Mouse (Mus musculus) limb, embryonic 12.5 days (tissue): ENCODE results near the gene Ypel2. TPM values are rescaled to one million over a fixed set of nuclear protein-coding genes. Genes with fewer than 3 reads are reported as not detected.

Experiments used
- ATAC-seq: fragments of 200-750 bp; cut with Nextera tagmentation; 2 replicates; pipeline ENCODE4 v1.8.0; 2017; ENCODE audit warnings: low read depth, moderate TSS enrichment; ENCODE audit not compliant: insufficient number of reproducible peaks, insufficient read depth, low FRiP score, low TSS enrichment
- H3K27ac ChIP-seq: fragments of 300-500 bp; sonication (generic); 2 replicates; pipeline ENCODE4 v1.5.1; 2016; ENCODE audit warnings: mild to moderate bottlenecking, moderate library complexity
- H3K27me3 ChIP-seq: fragments of 300-500 bp; sonication (generic); 2 replicates; pipeline ENCODE4 v1.6.1; 2016; ENCODE audit warnings: mild to moderate bottlenecking, moderate library complexity
- H3K36me3 ChIP-seq: fragments of 300-500 bp; sonication (generic); 2 replicates; pipeline ENCODE4 v1.6.1; 2016; ENCODE audit warnings: mild to moderate bottlenecking, moderate library complexity
- H3K4me1 ChIP-seq: fragments of 300-500 bp; sonication (generic); replicated peaks from 2 replicates; pipeline ENCODE4 v1.6.1; 2016
- H3K4me2 ChIP-seq: fragments of 300-500 bp; sonication (generic); 2 replicates; pipeline ENCODE4 v1.6.1; 2016; ENCODE audit warnings: mild to moderate bottlenecking, moderate library complexity
- H3K4me3 ChIP-seq: fragments of 300-500 bp; sonication (generic); replicated peaks from 2 replicates; pipeline ENCODE4 v1.5.1; 2016; ENCODE audit warnings: mild to moderate bottlenecking
- H3K9ac ChIP-seq: fragments of 300-500 bp; sonication (generic); replicated peaks from 2 replicates; pipeline ENCODE4 v1.6.1; 2016; ENCODE audit warnings: mild to moderate bottlenecking, moderate library complexity
- H3K9me3 ChIP-seq: fragments of 300-500 bp; sonication (generic); 2 replicates; pipeline ENCODE4 v1.6.1; 2016; ENCODE audit warnings: mild to moderate bottlenecking, moderate library complexity
- WGBS: fragments of 180-500 bp; shearing (Covaris S2); methylation state at CpG from one replicate; pipeline ENCODE4 v1.1.7; 2016; 5-methylcytosine and 5-hydroxymethylcytosine counted together
- polyA plus RNA-seq: library from polyadenylated mRNA; unstranded; fragments of >200 nt; fragmentation: Nextera tagmentation; extraction: Ambion mirVana; gene quantifications from 2 replicates; pipeline ENCODE4 v1.2.1, GENCODE M21; 2016

The Ypel2 gene
- polyA plus RNA-seq, 1 experiment from 2014 or later: 10.5 TPM

DNA sequence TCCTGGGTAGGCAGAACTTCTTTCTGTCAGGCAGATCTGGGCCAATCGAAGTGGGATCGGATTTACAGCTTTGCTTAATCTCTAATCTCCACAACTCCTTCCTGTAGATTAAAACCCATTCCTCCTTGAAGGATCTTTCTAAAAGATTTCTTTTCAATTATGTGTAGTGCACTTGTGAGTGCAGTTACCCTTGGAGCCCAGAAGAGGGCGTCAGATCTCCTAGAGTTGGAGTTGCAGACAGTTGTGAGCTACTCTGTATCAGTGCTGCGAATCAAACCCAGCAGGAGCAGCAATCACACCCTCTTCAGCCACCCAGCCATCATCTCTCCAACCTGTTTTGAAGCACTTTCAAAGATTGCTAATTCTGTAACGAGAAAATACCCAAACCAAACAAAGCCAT, 26.9 kb upstream of the Ypel2 start:
- Histone ChIP-seq H3K4me2 (no peak overlapping the region), H3K4me1 (0 out of 2 replicates have a peak, but pooled peaks cover 12% of the 10 kb centered on the region), H3K4me3 (no peak overlapping the region), H3K27me3 (no peaks in the 10 kb centered on the region), H3K27ac (no peak overlapping the region), H3K9me3 (no peaks in the 10 kb centered on the region; the same call in 1 of the 2 replicates), H3K9ac (no peak overlapping the region), H3K36me3 (no peaks in the 10 kb centered on the region)
- WGBS: 84% methylated on average over 5 of the region's 5 CpGs
- no peak for ATAC-seq

DNA sequence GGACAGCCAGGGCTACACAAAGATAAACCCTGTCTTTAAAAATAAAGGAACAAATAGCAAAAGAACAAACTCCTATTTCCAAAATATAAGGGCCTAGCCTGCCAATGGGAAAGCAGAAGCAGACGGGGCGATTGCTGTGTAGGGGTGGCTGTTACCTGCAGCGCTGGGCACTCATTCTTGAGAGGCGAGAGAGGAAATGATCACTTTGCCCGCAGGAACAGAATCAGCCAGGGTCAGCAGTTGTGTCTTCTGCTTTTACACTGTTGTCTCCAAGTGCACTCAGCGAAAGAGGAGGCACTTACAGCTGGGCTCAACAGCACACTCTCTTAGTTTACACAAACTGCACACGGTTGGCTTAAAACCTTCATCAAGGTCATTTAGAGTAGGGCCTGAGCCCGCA, 25.9 kb upstream of the Ypel2 start:
- 90% methylated on average over 8 of the region's 8 CpGs for WGBS
- Histone ChIP-seq H3K27ac (no peak overlapping the region), H3K4me1 (peaks cover 15% of the 10 kb centered on the region; the same call in 1 of the 2 replicates), H3K9ac (no peak overlapping the region), H3K9me3 (no peaks in the 10 kb centered on the region; the same call in 1 of the 2 replicates), H3K4me3 (no peak overlapping the region), H3K4me2 (no peak overlapping the region), H3K36me3 (no peaks in the 10 kb centered on the region), H3K27me3 (no peaks in the 10 kb centered on the region)
- no peak for ATAC-seq

DNA sequence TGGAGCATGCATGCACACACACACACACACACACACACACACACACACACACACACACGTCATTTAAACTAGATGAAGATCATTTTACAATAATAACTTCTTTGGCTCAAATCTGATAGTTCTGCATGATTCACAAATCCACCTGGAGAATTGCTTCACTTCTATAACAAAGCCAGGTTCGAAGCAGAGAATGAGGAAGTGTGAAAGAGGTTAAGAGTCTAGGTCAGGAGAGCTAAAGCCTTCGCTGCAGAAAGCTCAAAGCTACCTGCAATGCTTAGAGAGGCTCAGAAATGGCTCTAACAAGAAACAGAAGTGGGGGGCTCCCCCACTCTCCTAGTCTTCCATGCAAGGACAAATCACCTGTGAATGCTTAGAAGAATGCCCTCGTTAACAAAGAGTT, 24.6 kb upstream of the Ypel2 start:
- ATAC-seq: no peak
- H3K9me3 ChIP-seq: no peaks in the 10 kb centered on the region; the same call in 1 of the 2 replicates
- peaks cover 25% of the 10 kb centered on the region for H3K4me1 ChIP-seq
- no peak overlapping the region for H3K9ac ChIP-seq
- H3K4me2 ChIP-seq: no peak overlapping the region
- H3K4me3 ChIP-seq: no peak overlapping the region
- peak overlapping the region; percentile 9; the same call in 1 of the 2 replicates for H3K27ac ChIP-seq
- no peaks in the 10 kb centered on the region for H3K36me3 ChIP-seq
- WGBS: 34% methylated on average over 4 of the region's 4 CpGs
- H3K27me3 ChIP-seq: no peaks in the 10 kb centered on the region

DNA sequence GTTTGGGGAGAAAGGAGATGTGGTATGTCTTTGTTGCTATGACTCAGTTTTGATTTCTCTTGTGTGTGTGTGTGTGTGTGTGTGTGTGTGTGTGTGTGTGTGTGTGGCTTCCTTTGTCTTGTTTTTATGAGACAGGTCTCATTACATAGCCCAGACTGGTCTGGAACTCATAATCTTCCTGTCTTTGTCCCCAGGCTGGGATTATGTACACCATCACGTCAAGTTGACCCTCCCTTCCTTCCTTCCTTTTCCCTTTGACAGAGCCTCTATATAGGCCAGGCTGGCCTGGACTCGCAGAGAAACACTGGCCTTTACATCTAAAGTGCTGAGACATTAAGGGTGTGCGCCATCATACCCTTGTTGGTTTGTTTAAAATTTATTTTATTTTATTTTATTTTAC, 22.2 kb upstream of the Ypel2 start:
- Histone ChIP-seq H3K4me2 (no peak overlapping the region), H3K9me3 (no peaks in the 10 kb centered on the region; the same call in 1 of the 2 replicates), H3K4me3 (no peak overlapping the region), H3K9ac (no peak overlapping the region), H3K27me3 (no peaks in the 10 kb centered on the region), H3K27ac (no peak overlapping the region), H3K36me3 (no peaks in the 10 kb centered on the region), H3K4me1 (peaks cover 25% of the 10 kb centered on the region)
- WGBS: 65% methylated on average over 3 of the region's 3 CpGs
- no peak for ATAC-seq

DNA sequence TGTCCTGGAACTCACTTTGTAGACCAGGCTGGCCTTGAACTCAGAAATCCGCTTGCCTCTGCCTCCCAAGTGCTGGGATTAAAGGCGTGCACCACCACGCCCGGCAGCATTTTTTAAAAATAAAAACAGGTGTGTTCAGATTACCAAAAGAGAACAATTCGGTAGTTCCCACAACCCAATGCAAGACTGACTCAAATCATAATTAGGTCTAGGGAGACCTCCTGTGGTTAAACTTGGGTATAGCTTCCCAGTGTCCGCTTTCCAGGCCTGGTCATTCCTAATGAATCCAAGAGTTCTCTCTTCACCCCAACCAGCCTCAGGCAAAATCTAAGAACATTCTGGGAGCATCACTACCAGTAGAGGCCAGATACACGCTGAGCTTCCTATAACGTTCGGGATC, 17.0 kb upstream of the Ypel2 start:
- no peak overlapping the region for H3K4me2 ChIP-seq
- H3K4me1 ChIP-seq: peaks cover 16% of the 10 kb centered on the region
- WGBS: 19% methylated on average over 9 of the region's 9 CpGs
- no peak overlapping the region for H3K27ac ChIP-seq
- no peak overlapping the region for H3K9ac ChIP-seq
- H3K9me3 ChIP-seq: no peaks in the 10 kb centered on the region
- no peaks in the 10 kb centered on the region for H3K27me3 ChIP-seq
- no peak overlapping the region for H3K4me3 ChIP-seq
- no peaks in the 10 kb centered on the region for H3K36me3 ChIP-seq
- ATAC-seq: no peak

DNA sequence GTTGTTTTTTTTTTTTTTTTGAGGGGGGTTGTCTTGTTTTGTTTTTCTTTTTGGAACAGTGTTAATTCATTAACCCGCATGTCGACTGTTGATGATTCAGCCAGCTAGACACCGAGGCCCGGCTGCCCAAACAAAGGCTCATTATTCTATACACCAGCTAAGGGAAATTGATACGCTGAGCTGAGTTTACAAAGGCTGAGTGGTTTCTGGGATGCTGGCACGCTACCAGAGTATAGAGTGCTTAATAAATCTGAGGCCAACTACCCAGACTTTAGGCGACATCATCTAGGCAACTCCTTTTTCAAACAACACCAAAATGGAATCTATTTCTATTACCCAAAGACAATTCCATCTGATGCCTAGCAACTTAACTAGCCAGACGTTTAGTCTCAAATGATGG, 13.9 kb upstream of the Ypel2 start:
- Histone ChIP-seq H3K27me3 (no peaks in the 10 kb centered on the region), H3K9ac (no peak overlapping the region), H3K9me3 (no peaks in the 10 kb centered on the region), H3K4me3 (no peak overlapping the region), H3K4me2 (no peak overlapping the region), H3K4me1 (peaks cover 3% of the 10 kb centered on the region; the same call in 1 of the 2 replicates), H3K36me3 (no peaks in the 10 kb centered on the region), H3K27ac (peak overlapping the region; percentile 77)
- WGBS: 56% methylated on average over 8 of the region's 8 CpGs
- no peak for ATAC-seq

DNA sequence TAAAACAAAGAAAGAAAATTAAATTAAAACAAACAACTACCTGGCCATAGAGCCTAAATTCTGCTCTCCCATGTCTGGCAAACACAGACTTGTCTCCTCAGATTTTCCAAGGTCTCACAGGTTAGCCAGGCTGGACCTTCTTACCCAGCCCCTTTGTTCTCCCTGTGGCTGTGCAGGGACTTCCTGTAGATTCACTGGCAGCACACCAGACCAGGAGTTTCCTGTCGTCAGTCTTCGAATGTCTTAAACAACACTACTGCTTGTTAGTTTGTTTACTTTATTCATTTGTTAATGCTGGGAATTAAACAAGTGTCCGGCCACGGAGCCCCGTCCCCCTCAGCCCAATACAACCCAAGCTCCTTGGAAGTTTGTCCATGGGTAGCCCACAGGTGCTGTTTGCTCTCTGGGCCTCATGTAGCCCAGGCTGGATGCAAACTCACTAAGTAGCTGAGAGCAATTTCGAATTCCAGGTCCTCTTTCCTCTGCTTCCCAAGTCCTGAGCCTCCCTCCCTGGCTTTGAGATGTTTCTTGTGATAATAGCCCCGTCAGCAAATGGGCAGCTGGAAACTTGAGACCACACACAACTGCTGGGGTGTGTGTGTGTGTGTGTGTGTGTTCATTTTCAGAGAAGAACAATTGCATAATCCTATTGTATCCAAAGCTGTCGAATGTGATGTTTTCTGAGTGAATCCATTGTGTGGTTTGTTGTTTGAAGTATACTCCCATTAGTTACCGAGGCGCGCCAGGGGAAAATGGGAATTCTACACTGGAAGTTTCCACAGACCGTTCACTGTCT, 11.7 kb upstream of the Ypel2 start:
- no peak overlapping the region for H3K9ac ChIP-seq
- 62% methylated on average over 12 of the region's 12 CpGs for WGBS

DNA sequence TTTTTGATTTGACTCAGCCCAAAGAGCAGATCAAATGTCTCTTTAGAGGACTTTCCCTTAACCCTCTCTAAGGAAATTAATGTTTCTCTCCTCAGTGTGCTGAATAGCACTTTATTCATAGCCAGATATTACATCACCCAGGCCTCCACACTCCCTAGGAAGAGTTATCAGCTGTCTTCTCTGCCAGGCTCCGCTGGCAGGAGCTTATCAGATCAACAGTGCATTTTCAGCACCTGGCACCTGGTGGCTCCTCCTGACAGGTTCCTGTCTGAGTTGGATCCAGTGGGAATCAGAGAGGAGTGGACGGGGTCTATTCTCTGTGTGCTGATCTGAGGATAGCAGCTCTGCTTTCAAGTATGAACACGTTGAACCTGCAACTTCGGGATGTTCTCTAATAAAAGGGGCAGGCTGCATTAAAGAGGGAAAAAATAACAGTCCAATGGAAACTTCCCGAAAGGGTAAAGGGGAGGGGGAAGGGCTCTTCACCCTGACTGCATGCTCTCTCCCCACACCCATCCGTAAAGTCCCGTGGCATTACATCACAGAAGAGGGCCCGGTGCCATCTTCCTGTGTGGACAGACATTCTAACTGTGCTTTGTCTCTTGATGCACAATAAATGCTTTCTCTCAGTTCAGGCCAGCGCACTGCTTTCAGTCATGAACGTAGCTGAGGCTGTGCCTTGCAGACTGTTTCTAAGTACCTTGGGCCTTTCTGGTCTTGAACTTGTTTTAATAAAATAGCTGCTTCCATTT, 8.7 kb upstream of the Ypel2 start:
- ATAC-seq: no peak
- H3K27me3 ChIP-seq: no peaks in the 10 kb centered on the region
- H3K9ac ChIP-seq: no peak overlapping the region
- no peaks in the 10 kb centered on the region for H3K36me3 ChIP-seq
- peaks cover 3% of the 10 kb centered on the region; the same call in 1 of the 2 replicates for H3K4me1 ChIP-seq
- H3K4me3 ChIP-seq: no peak overlapping the region
- H3K4me2 ChIP-seq: no peak overlapping the region
- WGBS: 81% methylated on average over 10 of the region's 10 CpGs
- no peaks in the 10 kb centered on the region for H3K9me3 ChIP-seq
- H3K27ac ChIP-seq: no peak overlapping the region

More for the DNA sequence above, 11.7 kb upstream of the Ypel2 start:
- no peak overlapping the region for H3K4me2 ChIP-seq
- H3K27ac ChIP-seq: peak overlapping the region; percentile 45; the same call in 1 of the 2 replicates
- H3K27me3 ChIP-seq: no peaks in the 10 kb centered on the region
- no peaks in the 10 kb centered on the region for H3K36me3 ChIP-seq
- no peak for ATAC-seq
- H3K4me1 ChIP-seq: peaks cover 3% of the 10 kb centered on the region; the same call in 1 of the 2 replicates
- no peak overlapping the region for H3K4me3 ChIP-seq
- no peaks in the 10 kb centered on the region for H3K9me3 ChIP-seq

DNA sequence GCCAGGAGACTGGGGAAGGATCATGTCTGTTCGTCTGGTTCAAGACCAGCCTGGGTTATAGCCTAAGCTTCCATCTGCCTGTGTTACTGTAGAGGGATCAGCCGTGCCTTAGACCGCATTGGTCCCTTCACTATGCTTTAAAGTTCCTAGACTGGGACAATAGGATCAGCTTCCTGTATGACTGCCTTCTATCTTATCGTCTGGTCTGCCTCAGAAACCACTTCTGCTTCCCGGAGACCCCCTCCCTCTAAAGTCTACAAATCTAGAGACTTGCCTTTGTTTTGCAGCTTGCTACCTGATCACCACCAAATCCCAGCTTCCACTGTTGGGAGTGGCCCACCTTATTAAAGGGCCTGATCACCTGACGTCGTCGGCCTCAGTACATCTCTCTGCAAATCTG, 7.7 kb upstream of the Ypel2 start:
- no peaks in the 10 kb centered on the region for H3K36me3 ChIP-seq
- H3K27ac ChIP-seq: no peak overlapping the region
- H3K4me2 ChIP-seq: no peak overlapping the region
- no peaks in the 10 kb centered on the region; the same call in 1 of the 2 replicates for H3K4me1 ChIP-seq
- no peak overlapping the region for H3K4me3 ChIP-seq
- no peak for ATAC-seq
- H3K9ac ChIP-seq: no peak overlapping the region
- no peaks in the 10 kb centered on the region for H3K27me3 ChIP-seq
- WGBS: 87% methylated on average over 8 of the region's 8 CpGs
- no peaks in the 10 kb centered on the region for H3K9me3 ChIP-seq

DNA sequence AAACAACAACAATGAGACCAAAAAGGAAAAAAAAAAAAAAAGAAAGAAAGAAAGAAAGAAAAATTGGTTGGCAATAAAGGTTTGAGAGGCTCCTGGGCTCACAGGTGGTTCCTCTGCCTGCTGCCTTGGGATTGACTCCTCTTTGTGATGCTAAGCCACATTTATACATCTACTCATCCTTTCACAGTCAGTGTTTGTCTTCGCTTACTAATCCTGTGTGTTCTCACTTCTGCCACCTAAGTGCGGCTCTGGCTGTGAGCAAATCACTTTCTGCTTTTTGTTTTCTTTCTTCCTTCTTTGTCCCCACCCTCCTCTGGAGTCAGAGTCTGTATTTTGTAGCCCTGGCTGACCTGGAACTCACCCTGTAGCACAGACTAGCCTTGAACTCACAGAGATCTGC, 2.8 kb upstream of the Ypel2 start:
- Histone ChIP-seq H3K9me3 (no peaks in the 10 kb centered on the region), H3K36me3 (no peaks in the 10 kb centered on the region), H3K4me3 (no peak overlapping the region), H3K27ac (no peak overlapping the region), H3K4me1 (peaks cover 21% of the 10 kb centered on the region), H3K4me2 (no peak overlapping the region), H3K9ac (no peak overlapping the region), H3K27me3 (no peaks in the 10 kb centered on the region)
- 60% methylated on average over 2 of the region's 2 CpGs for WGBS
- no peak for ATAC-seq

DNA sequence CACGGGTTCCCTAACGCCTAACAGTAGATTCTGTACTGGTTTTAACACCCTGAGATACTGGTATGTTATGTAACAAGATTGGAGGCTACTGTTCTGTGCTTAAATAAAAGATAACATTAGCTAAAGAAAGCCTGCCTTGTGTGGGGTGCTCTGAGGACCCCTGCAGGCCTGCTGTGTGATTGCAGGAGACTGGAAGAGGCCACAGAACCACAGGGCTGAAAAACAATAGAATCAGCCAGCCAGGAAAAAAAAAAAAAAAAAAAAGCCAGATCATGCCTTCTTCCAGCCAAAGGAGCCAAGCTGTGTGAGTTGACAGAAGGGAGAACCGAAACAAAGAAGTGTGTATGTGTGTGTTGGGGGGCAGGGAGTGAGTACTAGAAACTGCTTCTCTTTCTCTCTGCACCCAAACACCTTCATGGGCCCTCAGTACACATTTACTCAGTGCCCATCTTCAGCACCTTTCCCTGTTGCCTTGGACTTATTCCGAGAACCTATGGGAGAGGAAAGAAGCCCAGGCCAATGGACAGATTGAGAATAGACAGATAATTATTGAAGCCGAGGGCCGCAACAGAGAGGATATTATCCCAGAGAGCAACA, 2.2 kb upstream of the Ypel2 start:
- Histone ChIP-seq H3K9me3 (no peaks in the 10 kb centered on the region), H3K9ac (no peak overlapping the region), H3K27ac (0 out of 2 replicates have a peak overlapping the region, but pooled peaks have one; percentile 9), H3K36me3 (no peaks in the 10 kb centered on the region), H3K4me3 (no peak overlapping the region), H3K4me1 (peaks cover 24% of the 10 kb centered on the region), H3K4me2 (no peak overlapping the region), H3K27me3 (no peaks in the 10 kb centered on the region)
- 42% methylated on average over 6 of the region's 6 CpGs for WGBS
- no peak for ATAC-seq
